Mouse (Mus musculus) gastrocnemius, postnatal 36 days (tissue): ENCODE results near the gene Olfml2b. TPM values are rescaled to one million over a fixed set of nuclear protein-coding genes. Genes with fewer than 3 reads are reported as not detected.

ENCODE experiments used
- DNase-seq, 2 experiments: peaks; one replicate each; pipeline ENCODE4 v3.0.0; 2022
- intact Hi-C: fragments of 180-260 bp; cut with DNase I; formaldehyde crosslinking; loops from one replicate; pipeline ENCODE4 v1.15.1; 2025
- total RNA-seq, 2 experiments: library from RNA; stranded (reverse); gene quantifications; 2 replicates each; pipeline ENCODE4 v1.2.3; 2021

Olfml2b gene
- total RNA-seq, 2 experiments from 2014 or later: 6.9 to 8.2 TPM

- intact Hi-C loops: no loop called here
- no peak for DNase-seq
Observed at GRCm38 (mm10) chr1:170718133-170718810, 73.9 kb downstream of the Olfml2b start.

DNA sequence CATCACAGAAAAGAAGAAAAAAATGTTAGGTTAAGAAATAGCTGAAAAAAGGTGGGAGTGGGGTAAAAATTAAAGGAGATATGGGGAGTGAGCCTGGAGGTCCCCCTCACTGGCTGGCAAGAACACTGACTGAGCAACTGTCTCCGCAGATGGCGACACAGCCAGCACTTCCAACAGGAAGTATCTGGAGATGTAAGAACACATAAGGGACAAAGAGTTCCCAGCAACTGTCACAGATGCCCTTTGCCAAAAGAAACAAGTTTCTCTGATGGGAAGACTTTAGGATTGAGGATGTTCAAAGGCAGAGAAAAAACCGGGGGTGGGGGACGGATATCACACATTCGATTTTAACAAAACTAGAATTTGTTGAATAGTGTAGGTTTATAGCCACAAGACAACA is 77.2 kb downstream of the Olfml2b start:
- intact Hi-C loops: no loop called here
- DNase-seq: no peak

- no peak for DNase-seq
- intact Hi-C loops: no loop called here
Observed at GRCm38 (mm10) chr1:170728524-170728923, 84.2 kb downstream of the Olfml2b start.

- no peak for DNase-seq
- intact Hi-C loops: no loop called here
Observed at GRCm38 (mm10) chr1:170729267-170729962, 85.1 kb downstream of the Olfml2b start.

GRCm38 (mm10) chr1:170731865-170732595 is 87.7 kb downstream of the Olfml2b start:
- intact Hi-C loops: no loop called here
- DNase-seq: no peak

Other genes starting within 250 kb of the Olfml2b start
- gene Nos1ap, start 54.7 kb upstream of the Olfml2b start, total RNA-seq: 1 to 10 TPM; 1.0 to 1.7 TPM
- 10 to 100 TPM; 16.3 to 18.2 TPM for gene Atf6, start 223.2 kb downstream of the Olfml2b start, total RNA-seq
- under 1 TPM in 1 of 2 experiments, not detected in 1; 0.54 TPM for gene Gm26620, start 240.5 kb downstream of the Olfml2b start, total RNA-seq
- 1 to 10 TPM; 3.6 to 4.1 TPM for gene Dusp12, start 241.0 kb downstream of the Olfml2b start, total RNA-seq